Mouse (Mus musculus): Measurements from ENCODE around the gene Pla2g4b.

DNA sequence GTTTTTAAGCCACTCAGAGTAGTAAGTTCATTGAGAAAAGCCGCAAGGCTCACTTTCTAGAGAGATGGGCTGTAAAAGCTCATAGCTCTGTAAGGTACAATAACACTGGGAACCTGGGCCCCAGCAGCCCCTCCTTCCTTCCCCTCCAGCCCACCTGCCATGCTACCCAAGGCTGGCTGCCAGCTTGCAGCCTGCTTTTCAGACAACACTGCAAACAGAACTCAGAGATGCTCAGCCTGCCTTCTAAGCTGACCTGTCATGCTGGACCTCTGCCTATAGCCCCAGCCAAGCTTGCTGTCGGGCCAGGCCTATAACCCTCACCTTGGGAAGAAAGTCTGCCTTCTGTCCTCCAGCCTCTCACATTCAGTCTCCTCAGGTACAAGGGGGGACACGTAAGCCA, 11.5 kb downstream of the Pla2g4b start:
- TF ChIP-seq CTCF (IDR thresholded peaks at IDR 0.05; ENCODE audit: control insufficient read depth, insufficient read depth, insufficient replicate concordance, low read depth, low read length), result no peak
- TF ChIP-seq POLR2A (IDR thresholded peaks at IDR 0.05; ENCODE audit: control insufficient read depth, low read depth, low read length), result no peak

Data from testis, adult 2 months (tissue).